Mouse (Mus musculus): Measurements from ENCODE around the gene Slc23a4. TPM values are rescaled to one million over a fixed set of nuclear protein-coding genes. Genes with fewer than 3 reads are reported as not detected.

Gene Slc23a4
- total RNA-seq (2014; fragmentation: Nextera tagmentation) = 2.1 TPM in 1 of 2 replicates, not detected in the other
- 0.52 and 0.65 TPM in 2 replicates for total RNA-seq (2017)

GRCm38 (mm10) chr6:34988081-34988761, at the start of gene Slc23a4:
TSS of gene Slc23a4 (minus strand) at chr6:34988404.
- peak; percentile 48 for ATAC-seq (replicated peaks; ENCODE audit: poor library complexity, severe bottlenecking)

- ATAC-seq (replicated peaks; ENCODE audit: poor library complexity, severe bottlenecking) = no peak
Observed at GRCm38 (mm10) chr6:35033341-35033740, 45.1 kb upstream of the Slc23a4 start.

GRCm38 (mm10) chr6:35032704-35033103, 44.5 kb upstream of the Slc23a4 start:
- ATAC-seq (replicated peaks; ENCODE audit: poor library complexity, severe bottlenecking) = no peak

- no peak for ATAC-seq (replicated peaks; ENCODE audit: poor library complexity, severe bottlenecking)
Observed at GRCm38 (mm10) chr6:35030811-35031210, 42.6 kb upstream of the Slc23a4 start.

- ATAC-seq (replicated peaks; ENCODE audit: poor library complexity, severe bottlenecking) = no peak
Observed at GRCm38 (mm10) chr6:35030226-35030625, 42.0 kb upstream of the Slc23a4 start.

GRCm38 (mm10) chr6:35028023-35028422, 39.8 kb upstream of the Slc23a4 start:
- ATAC-seq (replicated peaks; ENCODE audit: poor library complexity, severe bottlenecking) = no peak

GRCm38 (mm10) chr6:35027257-35027656, 39.1 kb upstream of the Slc23a4 start:
- no peak for ATAC-seq (replicated peaks; ENCODE audit: poor library complexity, severe bottlenecking)

- no peak for ATAC-seq (replicated peaks; ENCODE audit: poor library complexity, severe bottlenecking)
Observed at GRCm38 (mm10) chr6:35016624-35017023, 28.4 kb upstream of the Slc23a4 start.

GRCm38 (mm10) chr6:35011953-35012352, 23.7 kb upstream of the Slc23a4 start:
- no peak for ATAC-seq (replicated peaks; ENCODE audit: poor library complexity, severe bottlenecking)

- no peak for ATAC-seq (replicated peaks; ENCODE audit: poor library complexity, severe bottlenecking)
Observed at GRCm38 (mm10) chr6:35010705-35011104, 22.5 kb upstream of the Slc23a4 start.

- ATAC-seq (replicated peaks; ENCODE audit: poor library complexity, severe bottlenecking) = no peak
Observed at GRCm38 (mm10) chr6:35002261-35002669, 14.1 kb upstream of the Slc23a4 start.

GRCm38 (mm10) chr6:34999101-34999500, 10.9 kb upstream of the Slc23a4 start:
- no peak for ATAC-seq (replicated peaks; ENCODE audit: poor library complexity, severe bottlenecking)

GRCm38 (mm10) chr6:34996496-34996895, 8.3 kb upstream of the Slc23a4 start:
- no peak for ATAC-seq (replicated peaks; ENCODE audit: poor library complexity, severe bottlenecking)

- peak; percentile 90 for ATAC-seq (replicated peaks; ENCODE audit: poor library complexity, severe bottlenecking)
Observed at GRCm38 (mm10) chr6:34995265-34995681, 7.1 kb upstream of the Slc23a4 start.

GRCm38 (mm10) chr6:34994692-34995091, 6.5 kb upstream of the Slc23a4 start:
- peak; percentile 52 for ATAC-seq (replicated peaks; ENCODE audit: poor library complexity, severe bottlenecking)

GRCm38 (mm10) chr6:34989263-34989662, 1.1 kb upstream of the Slc23a4 start:
- no peak for ATAC-seq (replicated peaks; ENCODE audit: poor library complexity, severe bottlenecking)

- peak; percentile 88 for ATAC-seq (replicated peaks; ENCODE audit: poor library complexity, severe bottlenecking)
Observed at GRCm38 (mm10) chr6:34987085-34987645, 1.0 kb downstream of the Slc23a4 start.

- 0 out of 2 replicates have a peak, but pooled peaks have one; percentile 27 for ATAC-seq (replicated peaks; ENCODE audit: poor library complexity, severe bottlenecking)
Observed at GRCm38 (mm10) chr6:34980661-34981060, 7.5 kb downstream of the Slc23a4 start.

GRCm38 (mm10) chr6:34979291-34979690, 8.9 kb downstream of the Slc23a4 start:
- no peak for ATAC-seq (replicated peaks; ENCODE audit: poor library complexity, severe bottlenecking)

- no peak for ATAC-seq (replicated peaks; ENCODE audit: poor library complexity, severe bottlenecking)
Observed at GRCm38 (mm10) chr6:34971181-34971580, 17.0 kb downstream of the Slc23a4 start.

- peak; percentile 53 for ATAC-seq (replicated peaks; ENCODE audit: poor library complexity, severe bottlenecking)
Observed at GRCm38 (mm10) chr6:34965819-34966539, 22.2 kb downstream of the Slc23a4 start.

Measured in granulocyte monocyte progenitor cell, adult 5-6 weeks (primary cell).